Mouse (Mus musculus) forebrain, embryonic 11.5 days (tissue): ENCODE data around the gene Acss3. TPM values are rescaled to one million over a fixed set of nuclear protein-coding genes. Genes with fewer than 3 reads are reported as not detected.

Experiments
- ATAC-seq: fragments of 200-750 bp; cut with Nextera tagmentation; replicated peaks from 2 replicates; pipeline ENCODE4 v1.8.0; 2017; ENCODE audit warnings: moderate TSS enrichment; ENCODE audit not compliant: low FRiP score
- DNase-seq: peaks from one replicate; pipeline ENCODE4 v3.0.0-alpha.2; 2017; ENCODE audit warnings: low spot score
- H3K27ac ChIP-seq: fragments of 300-500 bp; sonication (generic); 2 replicates; pipeline ENCODE4 v1.5.1; 2014; ENCODE audit warnings: low read depth, low read length
- H3K27me3 ChIP-seq: fragments of 300-500 bp; sonication (generic); 2 replicates; pipeline ENCODE4 v1.6.1; 2014; ENCODE audit warnings: mild to moderate bottlenecking, low read length, mixed read lengths; ENCODE audit not compliant: control insufficient read depth, insufficient read depth
- H3K36me3 ChIP-seq: fragments of 300-500 bp; sonication (generic); 2 replicates; pipeline ENCODE4 v1.6.1; 2014; ENCODE audit warnings: mild to moderate bottlenecking, low read length, moderate library complexity, mixed read lengths; ENCODE audit not compliant: control insufficient read depth, insufficient read depth
- H3K4me1 ChIP-seq: fragments of 300-500 bp; sonication (generic); replicated peaks from 2 replicates; pipeline ENCODE4 v1.6.1; 2014; ENCODE audit warnings: low read length, mixed read lengths; ENCODE audit not compliant: control insufficient read depth, insufficient read depth
- H3K4me2 ChIP-seq: fragments of 300-500 bp; sonication (generic); 2 replicates; pipeline ENCODE4 v1.6.1; 2014; ENCODE audit warnings: low read depth, mild to moderate bottlenecking, low read length, moderate library complexity, mixed read lengths; ENCODE audit not compliant: severe bottlenecking
- H3K4me3 ChIP-seq: fragments of 300-500 bp; sonication (generic); 2 replicates; pipeline ENCODE4 v1.5.1; 2014; ENCODE audit warnings: low read depth, low read length
- H3K9ac ChIP-seq: fragments of 300-500 bp; sonication (generic); 2 replicates; pipeline ENCODE4 v1.6.1; 2014; ENCODE audit warnings: low read length
- H3K9me3 ChIP-seq: fragments of 300-500 bp; sonication (generic); 2 replicates; pipeline ENCODE4 v1.6.1; 2016; ENCODE audit warnings: low read length, mixed read lengths; ENCODE audit not compliant: control insufficient read depth
- WGBS: fragments of 180-500 bp; shearing (Covaris S2); extraction: QIAGEN DNeasy Blood & Tissue Kit; methylation state at CpG from one replicate; pipeline ENCODE4 v1.1.7; 2014; 5-methylcytosine and 5-hydroxymethylcytosine counted together
- polyA plus RNA-seq: library from polyadenylated mRNA; unstranded; fragments of >200 nt; fragmentation: Nextera tagmentation; extraction: Ambion mirVana; gene quantifications from 2 replicates; pipeline ENCODE4 v1.2.1, GENCODE M21; 2014

Gene Acss3
- polyA plus RNA-seq, 1 experiment from 2014 or later = 3.4 TPM

DNA sequence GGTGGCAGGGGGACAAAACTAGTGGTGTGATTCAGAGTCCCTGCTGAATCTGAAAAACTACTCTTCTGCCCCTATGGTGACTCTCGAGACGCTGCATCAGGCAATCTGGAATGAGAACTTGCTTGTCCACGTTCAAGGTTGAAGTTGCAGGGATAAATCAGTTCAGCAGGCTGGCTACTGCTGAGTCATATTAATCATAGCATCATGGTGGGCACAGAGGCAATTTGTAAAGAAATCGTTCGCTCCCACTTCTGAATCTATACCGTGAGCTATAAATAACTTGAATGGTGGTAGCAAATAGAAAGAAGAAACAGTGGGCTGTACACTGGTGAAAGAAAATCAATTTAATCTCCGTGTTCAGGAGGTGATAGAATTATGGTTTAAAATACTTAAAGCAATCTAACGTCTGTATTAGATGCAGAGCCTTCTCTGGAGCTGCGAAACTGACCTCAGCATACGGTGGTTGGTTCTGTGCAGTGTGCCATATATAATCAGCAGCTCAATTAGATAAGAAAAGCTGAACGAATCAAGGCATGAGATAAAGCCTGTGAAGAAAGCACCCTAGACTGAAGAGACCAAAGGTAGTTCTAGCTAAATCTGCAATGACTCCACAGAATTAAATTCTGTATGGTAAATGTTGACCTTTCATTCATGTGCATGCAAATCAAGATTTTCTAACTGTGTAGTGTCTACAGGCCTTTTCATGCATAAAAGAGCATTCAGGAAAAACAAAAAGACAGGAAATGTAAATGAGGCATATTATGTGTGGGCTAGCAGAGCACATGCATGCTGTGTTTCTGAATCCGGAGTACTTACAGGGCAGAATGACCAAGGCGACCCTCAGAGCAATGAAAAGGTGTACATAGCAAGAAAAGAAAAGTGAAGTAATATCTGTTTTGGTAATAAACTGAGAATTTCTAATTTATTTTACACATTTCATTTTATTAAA lies 148.0 kb downstream of the Acss3 start:
- H3K4me2 ChIP-seq = no peak overlapping the region
- H3K27me3 ChIP-seq = no peaks in the 10 kb centered on the region
- H3K27ac ChIP-seq = no peak overlapping the region
- DNase-seq = no peak
- H3K4me3 ChIP-seq = no peak overlapping the region
- no peak overlapping the region for H3K9ac ChIP-seq
- ATAC-seq = peak; percentile 80
- no peaks in the 10 kb centered on the region for H3K9me3 ChIP-seq
- 46% methylated on average over 13 of the region's 13 CpGs for WGBS
- H3K4me1 ChIP-seq = peaks cover 4% of the 10 kb centered on the region; the same call in 1 of the 2 replicates
- H3K36me3 ChIP-seq = no peaks in the 10 kb centered on the region

DNA sequence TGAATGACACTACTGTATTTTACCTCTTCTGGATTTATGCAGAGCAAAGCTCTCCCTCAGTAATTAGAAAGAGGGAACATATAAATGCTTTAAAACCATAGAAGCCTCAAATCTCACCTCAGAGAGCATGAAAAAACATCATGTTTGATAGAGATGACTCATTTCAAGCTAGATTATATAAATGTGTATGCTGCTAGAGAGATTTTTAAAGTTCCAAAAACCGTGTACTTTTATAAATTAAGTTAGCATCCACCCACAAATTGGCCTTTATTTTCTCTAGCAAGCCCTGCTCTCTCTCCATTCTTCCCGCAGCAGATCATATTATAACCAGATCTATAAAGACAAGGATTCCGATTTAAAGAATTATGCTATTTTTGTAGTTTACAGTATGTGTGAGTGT lies 164.4 kb downstream of the Acss3 start:
- 82% methylated on average over 3 of the region's 3 CpGs for WGBS
- no peak for ATAC-seq

GRCm38 (mm10) chr10:106941380-106941779 lies 182.1 kb downstream of the Acss3 start:
- ATAC-seq = no peak
- no peaks in the 10 kb centered on the region for H3K9me3 ChIP-seq
- no peak overlapping the region for H3K4me3 ChIP-seq
- no peak for DNase-seq
- no peaks in the 10 kb centered on the region for H3K36me3 ChIP-seq
- H3K9ac ChIP-seq = no peak overlapping the region
- no peak overlapping the region for H3K27ac ChIP-seq
- no peaks in the 10 kb centered on the region for H3K27me3 ChIP-seq
- 86% methylated on average over 5 of the region's 5 CpGs for WGBS
- H3K4me1 ChIP-seq = no peaks in the 10 kb centered on the region
- H3K4me2 ChIP-seq = no peak overlapping the region

More for the DNA sequence above, 164.4 kb downstream of the Acss3 start:
- no peak for DNase-seq
- Histone ChIP-seq H3K27ac (no peak overlapping the region), H3K4me1 (no peaks in the 10 kb centered on the region), H3K27me3 (no peaks in the 10 kb centered on the region), H3K9me3 (no peaks in the 10 kb centered on the region), H3K36me3 (no peaks in the 10 kb centered on the region), H3K4me2 (no peak overlapping the region), H3K9ac (no peak overlapping the region), H3K4me3 (no peak overlapping the region)

- ATAC-seq (no peak), DNase-seq (no peak)
- 86% methylated on average over 1 of the region's 1 CpGs for WGBS
- H3K9ac ChIP-seq = no peak overlapping the region
- no peaks in the 10 kb centered on the region for H3K4me1 ChIP-seq
- H3K4me2 ChIP-seq = no peak overlapping the region
- no peak overlapping the region for H3K27ac ChIP-seq
- no peaks in the 10 kb centered on the region for H3K27me3 ChIP-seq
- no peaks in the 10 kb centered on the region for H3K36me3 ChIP-seq
- H3K4me3 ChIP-seq = no peak overlapping the region
- no peaks in the 10 kb centered on the region for H3K9me3 ChIP-seq
Observed at GRCm38 (mm10) chr10:106939441-106939840, 184.0 kb downstream of the Acss3 start.

- Histone ChIP-seq H3K27me3 (no peaks in the 10 kb centered on the region), H3K4me3 (no peak overlapping the region), H3K4me2 (no peak overlapping the region), H3K9me3 (no peaks in the 10 kb centered on the region), H3K9ac (no peak overlapping the region), H3K4me1 (no peaks in the 10 kb centered on the region), H3K27ac (no peak overlapping the region), H3K36me3 (no peaks in the 10 kb centered on the region)
- 88% methylated on average over 3 of the region's 3 CpGs for WGBS
- ATAC-seq (no peak), DNase-seq (no peak)
Observed at GRCm38 (mm10) chr10:106938851-106939250, 184.6 kb downstream of the Acss3 start.

GRCm38 (mm10) chr10:106936996-106937395 lies 186.5 kb downstream of the Acss3 start:
- Histone ChIP-seq H3K9me3 (no peaks in the 10 kb centered on the region), H3K4me3 (no peak overlapping the region), H3K4me1 (no peaks in the 10 kb centered on the region), H3K4me2 (no peak overlapping the region), H3K36me3 (no peaks in the 10 kb centered on the region), H3K27ac (no peak overlapping the region), H3K27me3 (no peaks in the 10 kb centered on the region), H3K9ac (no peak overlapping the region)
- WGBS = 93% methylated on average over 7 of the region's 7 CpGs
- ATAC-seq (no peak), DNase-seq (no peak)

DNA sequence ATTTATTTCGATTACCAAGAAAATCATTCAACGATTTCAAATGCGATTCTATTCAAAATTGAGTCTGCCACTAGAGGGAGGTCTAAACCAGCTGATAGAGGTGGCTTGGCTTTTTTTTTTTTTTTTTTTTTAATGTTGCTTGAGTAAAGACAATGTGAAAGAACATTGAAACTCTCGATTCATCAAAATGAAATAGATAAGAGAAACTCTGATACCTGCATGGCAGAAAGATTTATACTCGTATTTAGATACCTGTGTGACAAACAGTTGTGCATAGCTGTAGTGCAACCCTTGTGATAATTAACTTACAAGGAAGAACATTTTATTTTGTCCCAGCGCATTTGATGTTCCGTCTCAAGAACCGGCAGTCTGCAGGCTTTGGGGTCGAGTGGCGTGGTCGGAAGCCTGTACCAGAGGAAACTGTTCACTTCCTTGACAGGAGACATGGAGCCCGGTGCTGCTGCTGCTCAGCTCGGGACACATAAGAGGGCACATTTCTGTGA lies 190.8 kb downstream of the Acss3 start:
- WGBS = 42% methylated on average over 13 of the region's 13 CpGs
- H3K4me2 ChIP-seq = peak overlapping the region; percentile 21; the same call in 1 of the 2 replicates
- H3K27ac ChIP-seq = no peak overlapping the region
- DNase-seq (no peak), ATAC-seq (0 out of 2 replicates have a peak, but pooled peaks have one; percentile 6)
- no peaks in the 10 kb centered on the region for H3K4me1 ChIP-seq
- no peaks in the 10 kb centered on the region for H3K9me3 ChIP-seq
- H3K4me3 ChIP-seq = no peak overlapping the region
- peak overlapping the region; percentile 12; the same call in 1 of the 2 replicates for H3K9ac ChIP-seq
- no peaks in the 10 kb centered on the region for H3K27me3 ChIP-seq
- no peaks in the 10 kb centered on the region for H3K36me3 ChIP-seq

DNA sequence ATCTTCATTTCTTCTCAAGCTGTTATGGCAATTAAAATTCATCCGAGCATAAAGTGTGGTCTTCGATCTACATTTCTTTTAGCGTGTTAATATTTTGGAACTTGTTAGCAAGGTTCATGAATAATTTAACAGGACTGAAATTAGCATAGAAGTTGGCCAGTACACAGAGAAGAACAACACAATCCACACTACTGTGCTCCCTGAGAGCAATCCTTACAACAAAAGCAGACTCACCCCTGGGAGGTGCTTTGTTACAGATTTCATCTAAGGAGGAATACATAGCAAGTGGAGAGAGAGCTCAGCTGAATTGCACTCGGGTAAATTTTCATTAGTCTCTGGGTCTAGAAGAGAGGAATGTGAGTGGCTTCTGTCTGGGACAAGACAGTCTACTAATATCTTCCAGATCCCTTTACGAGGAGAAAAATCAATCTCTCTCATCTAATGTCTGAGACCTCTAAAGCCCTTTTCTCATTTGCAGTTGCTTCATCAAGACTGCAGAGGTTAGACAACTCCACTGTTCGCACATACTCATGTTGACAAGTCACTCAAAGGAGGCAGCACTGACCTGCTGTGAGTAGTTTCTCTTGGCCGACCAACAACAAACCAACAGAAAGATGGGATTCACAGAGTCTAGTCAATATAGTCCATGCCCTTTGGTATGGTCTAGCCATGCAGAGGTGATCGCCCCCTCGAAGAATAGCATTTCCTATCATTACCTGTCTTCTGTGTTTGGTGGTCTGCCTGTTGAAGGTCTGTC lies 194.7 kb downstream of the Acss3 start:
- WGBS = 57% methylated on average over 9 of the region's 9 CpGs
- H3K36me3 ChIP-seq = no peaks in the 10 kb centered on the region
- H3K4me2 ChIP-seq = no peak overlapping the region
- H3K4me1 ChIP-seq = no peaks in the 10 kb centered on the region
- no peak overlapping the region for H3K27ac ChIP-seq
- no peak overlapping the region for H3K9ac ChIP-seq
- DNase-seq (no peak), ATAC-seq (peak; percentile 75)
- no peaks in the 10 kb centered on the region for H3K9me3 ChIP-seq
- no peaks in the 10 kb centered on the region for H3K27me3 ChIP-seq
- no peak overlapping the region for H3K4me3 ChIP-seq
